Mouse (Mus musculus) bone marrow, adult 2 months (tissue): ENCODE results near the gene Acer3. TPM values are rescaled to one million over a fixed set of nuclear protein-coding genes. Genes with fewer than 3 reads are reported as not detected.

Source experiments
- H3K27ac ChIP-seq: fragments of 200-500 bp; 2 replicates; pipeline ENCODE4 v1.5.1; 2012; ENCODE audit warnings: low read depth, mild to moderate bottlenecking, control low read depth, inconsistent platforms, low read length; ENCODE audit not compliant: control insufficient read depth, poor library complexity, insufficient read depth
- H3K4me1 ChIP-seq: fragments of 200-500 bp; 2 replicates; pipeline ENCODE4 v1.6.1; 2011; ENCODE audit warnings: low read length; ENCODE audit not compliant: control insufficient read depth, insufficient read depth
- H3K4me3 ChIP-seq: fragments of 200-500 bp; replicated peaks from 2 replicates; pipeline ENCODE3; 2011; ENCODE audit warnings: mild to moderate bottlenecking, low read depth, low read length, control low read depth; ENCODE audit not compliant: control insufficient read depth
- CTCF ChIP-seq: fragments of 200-500 bp; IDR thresholded peaks from 2 replicates; pipeline ENCODE4 v1.5.1; 2011; ENCODE audit warnings: low read length, control low read depth; ENCODE audit not compliant: control insufficient read depth, insufficient read depth
- POLR2A ChIP-seq: fragments of 200-500 bp; IDR thresholded peaks from 2 replicates; pipeline ENCODE4 v1.6.1; 2011; ENCODE audit warnings: low read depth, mild to moderate bottlenecking, control low read depth, low read length, borderline replicate concordance; ENCODE audit not compliant: control insufficient read depth
- WGBS: fragments of 180-500 bp; shearing (Covaris S2); methylation state at CpG from one replicate; pipeline ENCODE4 v1.1.7; 2018; 5-methylcytosine and 5-hydroxymethylcytosine counted together
- polyA plus RNA-seq: library from polyadenylated mRNA; stranded (reverse); fragments of >200 nt; gene quantifications from 2 replicates; pipeline ENCODE4 v1.2.4, GENCODE M21; 2011; ENCODE audit warnings: low replicate concordance; ENCODE audit not compliant: missing spikeins, insufficient read depth, insufficient read length

The Acer3 gene
- polyA plus RNA-seq, 1 experiment: 12.9 TPM

- Histone ChIP-seq H3K27ac (no peak overlapping the region), H3K4me3 (no peak overlapping the region), H3K4me1 (no peaks in the 10 kb centered on the region; the same call in 1 of the 2 replicates)
- WGBS: 42% methylated on average over 2 of the region's 2 CpGs
- TF ChIP-seq CTCF (no peak), POLR2A (no peak)
These were observed 4.4 kb downstream of the Acer3 start for GRCm38 (mm10) chr7:98316568-98316967.

GRCm38 (mm10) chr7:98315087-98315486, 5.9 kb downstream of the Acer3 start:
- no peak for TF ChIP-seq POLR2A
- TF ChIP-seq CTCF: no peak
- no peak overlapping the region for H3K4me3 ChIP-seq
- H3K27ac ChIP-seq: no peak overlapping the region
- H3K4me1 ChIP-seq: no peaks in the 10 kb centered on the region; the same call in 1 of the 2 replicates
- WGBS: 89% methylated on average over 2 of the region's 2 CpGs

GRCm38 (mm10) chr7:98312185-98312920, 8.7 kb downstream of the Acer3 start:
- Histone ChIP-seq H3K4me3 (no peak overlapping the region), H3K27ac (no peak overlapping the region; the same call in 1 of the 2 replicates), H3K4me1 (no peaks in the 10 kb centered on the region)
- TF ChIP-seq POLR2A: no peak
- no peak for TF ChIP-seq CTCF
- WGBS: 69% methylated on average over 4 of the region's 4 CpGs

- no peak overlapping the region for H3K4me3 ChIP-seq
- no peaks in the 10 kb centered on the region; the same call in 1 of the 2 replicates for H3K4me1 ChIP-seq
- TF ChIP-seq POLR2A: no peak
- TF ChIP-seq CTCF: no peak
- 75% methylated on average over 6 of the region's 6 CpGs for WGBS
- H3K27ac ChIP-seq: no peak overlapping the region
These were observed 10.7 kb downstream of the Acer3 start for GRCm38 (mm10) chr7:98310266-98310665.

GRCm38 (mm10) chr7:98309219-98310030, 11.6 kb downstream of the Acer3 start:
- peak overlapping the region; percentile 95 for H3K4me3 ChIP-seq
- peak overlapping the region; percentile 70 for H3K27ac ChIP-seq
- WGBS: under 1% methylated on average over 53 of the region's 53 CpGs
- H3K4me1 ChIP-seq: no peaks in the 10 kb centered on the region; the same call in 1 of the 2 replicates
- TF ChIP-seq CTCF (0 out of 2 replicates have a peak, but pooled peaks have one; percentile 4), POLR2A (peak; percentile 99)

GRCm38 (mm10) chr7:98308607-98309218, 12.3 kb downstream of the Acer3 start:
- under 1% methylated on average over 32 of the region's 33 CpGs for WGBS

GRCm38 (mm10) chr7:98307921-98308606, 12.9 kb downstream of the Acer3 start:
- Histone ChIP-seq H3K27ac (no peak overlapping the region; the same call in 1 of the 2 replicates), H3K4me1 (no peaks in the 10 kb centered on the region; the same call in 1 of the 2 replicates), H3K4me3 (peak overlapping the region; percentile 95)
- WGBS: 36% methylated on average over 9 of the region's 9 CpGs
- TF ChIP-seq POLR2A: no peak
- no peak for TF ChIP-seq CTCF

More at GRCm38 (mm10) chr7:98308607-98309218, 12.3 kb downstream of the Acer3 start:
- TF ChIP-seq POLR2A (no peak), CTCF (no peak)
- peak overlapping the region; percentile 70 for H3K27ac ChIP-seq
- H3K4me1 ChIP-seq: no peaks in the 10 kb centered on the region; the same call in 1 of the 2 replicates
- peak overlapping the region; percentile 95 for H3K4me3 ChIP-seq

- WGBS: 71% methylated on average over 2 of the region's 2 CpGs
- Histone ChIP-seq H3K4me3 (no peak overlapping the region), H3K27ac (no peak overlapping the region), H3K4me1 (no peaks in the 10 kb centered on the region; the same call in 1 of the 2 replicates)
- no peak for TF ChIP-seq POLR2A
- no peak for TF ChIP-seq CTCF
These were observed 13.6 kb downstream of the Acer3 start for GRCm38 (mm10) chr7:98307411-98307810.
